Mouse (Mus musculus): ENCODE data around the gene V1rd19. TPM values are rescaled to one million over a fixed set of nuclear protein-coding genes. Genes with fewer than 3 reads are reported as not detected.
"Not testable (repeated sequence)": the region's sequence is repeated elsewhere in the genome, so short reads cannot be mapped to it uniquely, and the experiment has no call there.

Gene V1rd19
- polyA plus RNA-seq (2014; fragmentation: Nextera tagmentation; extraction: Ambion mirVana) = not detected in 2 replicates

GRCm38 (mm10) chr7:24001391-24001790 is at the start of gene V1rd19:
TSS of gene V1rd19 (plus strand) at chr7:24001691.
- no peak within 1 kb of the TSS for H3K9ac ChIP-seq (ENCODE audit: low read depth, low read length)
- H3K4me2 ChIP-seq (replicated peaks; ENCODE audit: low read depth, low read length) = no peak within 1 kb of the TSS
- H3K36me3 ChIP-seq (ENCODE audit: control insufficient read depth, insufficient read depth, low read length) = no peaks in the 10 kb centered on the region
- no peak within 1 kb of the TSS for H3K27ac ChIP-seq (ENCODE audit: low read depth, low read length)
- no peaks in the 10 kb centered on the region for H3K4me1 ChIP-seq (replicated peaks; ENCODE audit: control insufficient read depth, insufficient read depth, low read length)
- WGBS = 71% methylated on average over 2 of the region's 2 CpGs
- DNase-seq (ENCODE audit: low spot score) (no peak), ATAC-seq (ENCODE audit: low FRiP score) (no peak)
- H3K27me3 ChIP-seq (ENCODE audit: control insufficient read depth, insufficient read depth, low read length) = no peaks in the 10 kb centered on the region
- H3K9me3 ChIP-seq (ENCODE audit: control insufficient read depth, low read length) = no peaks in the 10 kb centered on the region; the same call in 1 of the 2 replicates
- H3K4me3 ChIP-seq (ENCODE audit: low read depth, low read length) = no peak within 1 kb of the TSS

- WGBS = 57% methylated on average over 3 of the region's 3 CpGs
- not testable (repeated sequence) for H3K27me3 ChIP-seq (ENCODE audit: control insufficient read depth, insufficient read depth, low read length); DNase-seq (ENCODE audit: low spot score); H3K4me3 ChIP-seq (ENCODE audit: low read depth, low read length); H3K36me3 ChIP-seq (ENCODE audit: control insufficient read depth, insufficient read depth, low read length); H3K4me1 ChIP-seq (replicated peaks; ENCODE audit: control insufficient read depth, insufficient read depth, low read length); H3K9me3 ChIP-seq (ENCODE audit: control insufficient read depth, low read length); H3K4me2 ChIP-seq (replicated peaks; ENCODE audit: low read depth, low read length); H3K9ac ChIP-seq (ENCODE audit: low read depth, low read length); ATAC-seq (ENCODE audit: low FRiP score); H3K27ac ChIP-seq (ENCODE audit: low read depth, low read length)
Measured at GRCm38 (mm10) chr7:23968044-23968443, 33.4 kb upstream of the V1rd19 start.

DNA sequence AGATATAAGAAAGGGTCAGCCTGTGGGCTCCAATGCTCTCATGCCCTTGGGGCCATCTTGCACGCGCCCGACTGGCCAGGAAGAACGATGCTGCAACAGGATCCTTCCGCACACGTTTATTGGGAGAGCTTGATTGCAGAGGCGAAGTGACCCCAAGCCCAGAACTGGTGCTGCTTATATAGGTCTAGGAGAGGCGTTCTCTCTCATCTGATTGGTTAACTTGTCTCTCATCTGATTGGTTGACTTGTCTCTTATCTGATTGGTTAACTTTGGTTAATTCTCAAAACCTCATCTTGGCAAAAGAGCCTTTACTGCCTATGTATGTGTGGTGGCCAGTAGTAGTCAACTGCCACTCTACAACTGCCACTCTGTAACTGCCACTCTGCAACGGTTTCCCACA is 27.2 kb upstream of the V1rd19 start, which contains the start of gene Vmn1r181:
TSS of gene Vmn1r181 (plus strand) at position 301 of the 400 bp plus-strand sequence.
- H3K4me3 ChIP-seq (ENCODE audit: low read depth, low read length); H3K9me3 ChIP-seq (ENCODE audit: control insufficient read depth, low read length); H3K27me3 ChIP-seq (ENCODE audit: control insufficient read depth, insufficient read depth, low read length); ATAC-seq (ENCODE audit: low FRiP score); H3K9ac ChIP-seq (ENCODE audit: low read depth, low read length); H3K36me3 ChIP-seq (ENCODE audit: control insufficient read depth, insufficient read depth, low read length); H3K27ac ChIP-seq (ENCODE audit: low read depth, low read length); DNase-seq (ENCODE audit: low spot score); H3K4me1 ChIP-seq (replicated peaks; ENCODE audit: control insufficient read depth, insufficient read depth, low read length); H3K4me2 ChIP-seq (replicated peaks; ENCODE audit: low read depth, low read length): not testable (repeated sequence)
- 87% methylated on average over 8 of the region's 9 CpGs for WGBS

- H3K4me3 ChIP-seq (ENCODE audit: low read depth, low read length) = no peak within 1 kb of the TSS
- H3K36me3 ChIP-seq (ENCODE audit: control insufficient read depth, insufficient read depth, low read length) = no peaks in the 10 kb centered on the region
- H3K27ac ChIP-seq (ENCODE audit: low read depth, low read length) = no peak within 1 kb of the TSS
- DNase-seq (ENCODE audit: low spot score) (no peak), ATAC-seq (ENCODE audit: low FRiP score) (no peak)
- WGBS = 83% methylated on average over 4 of the region's 4 CpGs
- H3K27me3 ChIP-seq (ENCODE audit: control insufficient read depth, insufficient read depth, low read length) = no peaks in the 10 kb centered on the region
- H3K4me2 ChIP-seq (replicated peaks; ENCODE audit: low read depth, low read length) = no peak within 1 kb of the TSS
- H3K4me1 ChIP-seq (replicated peaks; ENCODE audit: control insufficient read depth, insufficient read depth, low read length) = no peaks in the 10 kb centered on the region
- no peaks in the 10 kb centered on the region for H3K9me3 ChIP-seq (ENCODE audit: control insufficient read depth, low read length)
- H3K9ac ChIP-seq (ENCODE audit: low read depth, low read length) = no peak within 1 kb of the TSS
Measured at GRCm38 (mm10) chr7:24052660-24053304, 51.3 kb downstream of the V1rd19 start, which contains the start of gene Vmn1r183. TSS of gene Vmn1r183 (plus strand) at chr7:24053254.

Other genes starting within 250 kb of the V1rd19 start
- not detected in 2 replicates for gene Vmn1r174, start 249.4 kb upstream of the V1rd19 start, polyA plus RNA-seq (2014; fragmentation: Nextera tagmentation; extraction: Ambion mirVana)
- not detected in 2 replicates for gene Vmn1r175, start 191.0 kb upstream of the V1rd19 start, polyA plus RNA-seq (2014; fragmentation: Nextera tagmentation; extraction: Ambion mirVana)
- not detected in 2 replicates for gene Vmn1r176, start 164.3 kb upstream of the V1rd19 start, polyA plus RNA-seq (2014; fragmentation: Nextera tagmentation; extraction: Ambion mirVana)
- gene Vmn1r177, start 135.2 kb upstream of the V1rd19 start, polyA plus RNA-seq (2014; fragmentation: Nextera tagmentation; extraction: Ambion mirVana) = not detected in 2 replicates
- not detected in 2 replicates for gene Vmn1r178, start 109.7 kb upstream of the V1rd19 start, polyA plus RNA-seq (2014; fragmentation: Nextera tagmentation; extraction: Ambion mirVana)
- gene Vmn1r179, start 74.7 kb upstream of the V1rd19 start, polyA plus RNA-seq (2014; fragmentation: Nextera tagmentation; extraction: Ambion mirVana) = not detected in 2 replicates
- not detected in 2 replicates for gene Vmn1r180, start 51.1 kb upstream of the V1rd19 start, polyA plus RNA-seq (2014; fragmentation: Nextera tagmentation; extraction: Ambion mirVana)
- not detected in 2 replicates for gene Vmn1r181, start 27.1 kb upstream of the V1rd19 start, polyA plus RNA-seq (2014; fragmentation: Nextera tagmentation; extraction: Ambion mirVana)
- gene Vmn1r183, start 51.6 kb downstream of the V1rd19 start, polyA plus RNA-seq (2014; fragmentation: Nextera tagmentation; extraction: Ambion mirVana) = not detected in 2 replicates
- gene Zfp180, start 80.2 kb downstream of the V1rd19 start, polyA plus RNA-seq (2014; fragmentation: Nextera tagmentation; extraction: Ambion mirVana) = 29.5 and 34.0 TPM in 2 replicates
- gene Zfp112, start 110.6 kb downstream of the V1rd19 start, polyA plus RNA-seq (2014; fragmentation: Nextera tagmentation; extraction: Ambion mirVana) = 4.6 and 4.8 TPM in 2 replicates
- gene Zfp235, start 132.5 kb downstream of the V1rd19 start, polyA plus RNA-seq (2014; fragmentation: Nextera tagmentation; extraction: Ambion mirVana) = 15.1 and 18.1 TPM in 2 replicates
- 4.5 and 7.8 TPM in 2 replicates for gene Zfp114, start 173.4 kb downstream of the V1rd19 start, polyA plus RNA-seq (2014; fragmentation: Nextera tagmentation; extraction: Ambion mirVana)
- 9.5 and 11.0 TPM in 2 replicates for gene Zfp111, start 209.8 kb downstream of the V1rd19 start, polyA plus RNA-seq (2014; fragmentation: Nextera tagmentation; extraction: Ambion mirVana)
- 4.9 and 6.1 TPM in 2 replicates for gene Zfp109, start 235.9 kb downstream of the V1rd19 start, polyA plus RNA-seq (2014; fragmentation: Nextera tagmentation; extraction: Ambion mirVana)